Mouse (Mus musculus) midbrain, embryonic 16.5 days (tissue): ENCODE results near the gene Galnt2. TPM values are rescaled to one million over a fixed set of nuclear protein-coding genes. Genes with fewer than 3 reads are reported as not detected.
A peak's percentile ranks its signal among the peaks of the same experiment; 100 is the strongest.

ENCODE experiments used
- ATAC-seq: fragments of 200-750 bp; cut with Nextera tagmentation; 2 replicates; pipeline ENCODE4 v1.8.0; 2017; ENCODE audit warnings: moderate TSS enrichment
- H3K27ac ChIP-seq: fragments of 300-500 bp; sonication (generic); 2 replicates; pipeline ENCODE4 v1.5.1; 2014; ENCODE audit warnings: mild to moderate bottlenecking, low read length, mixed read lengths
- H3K27me3 ChIP-seq: fragments of 300-500 bp; sonication (generic); 2 replicates; pipeline ENCODE4 v1.6.1; 2014; ENCODE audit warnings: low read depth, low read length, mixed read lengths; ENCODE audit not compliant: control insufficient read depth, insufficient read depth
- H3K36me3 ChIP-seq: fragments of 300-500 bp; sonication (generic); 2 replicates; pipeline ENCODE4 v1.6.1; 2014; ENCODE audit warnings: mild to moderate bottlenecking, low read length, moderate library complexity, mixed read lengths; ENCODE audit not compliant: control insufficient read depth, insufficient read depth
- H3K4me1 ChIP-seq: fragments of 300-500 bp; sonication (generic); 2 replicates; pipeline ENCODE4 v1.6.1; 2014; ENCODE audit warnings: mild to moderate bottlenecking, low read length, mixed read lengths; ENCODE audit not compliant: control insufficient read depth, insufficient read depth
- H3K4me2 ChIP-seq: fragments of 300-500 bp; sonication (generic); 2 replicates; pipeline ENCODE4 v1.6.1; 2014; ENCODE audit warnings: mild to moderate bottlenecking, low read length, mixed read lengths
- H3K4me3 ChIP-seq: fragments of 300-500 bp; sonication (generic); 2 replicates; pipeline ENCODE4 v1.5.1; 2014; ENCODE audit warnings: low read depth, mild to moderate bottlenecking, low read length, moderate library complexity, mixed read lengths
- H3K9ac ChIP-seq: fragments of 300-500 bp; sonication (generic); 2 replicates; pipeline ENCODE4 v1.6.1; 2014; ENCODE audit warnings: low read depth, low read length, mixed read lengths
- H3K9me3 ChIP-seq: fragments of 300-500 bp; sonication (generic); replicated peaks from 2 replicates; pipeline ENCODE4 v1.6.1; 2014; ENCODE audit warnings: mild to moderate bottlenecking, low read length, mixed read lengths; ENCODE audit not compliant: control insufficient read depth, poor library complexity, severe bottlenecking
- WGBS: fragments of 180-500 bp; shearing (Covaris S2); extraction: QIAGEN DNeasy Blood & Tissue Kit; methylation state at CpG from one replicate; pipeline ENCODE4 v1.1.7; 2014; 5-methylcytosine and 5-hydroxymethylcytosine counted together
- polyA plus RNA-seq: library from polyadenylated mRNA; unstranded; fragments of >200 nt; fragmentation: Nextera tagmentation; extraction: Ambion mirVana; gene quantifications from 2 replicates; pipeline ENCODE4 v1.2.1, GENCODE M21; 2015

Galnt2 gene
- polyA plus RNA-seq, 1 experiment from 2014 or later: 45.7 TPM

DNA sequence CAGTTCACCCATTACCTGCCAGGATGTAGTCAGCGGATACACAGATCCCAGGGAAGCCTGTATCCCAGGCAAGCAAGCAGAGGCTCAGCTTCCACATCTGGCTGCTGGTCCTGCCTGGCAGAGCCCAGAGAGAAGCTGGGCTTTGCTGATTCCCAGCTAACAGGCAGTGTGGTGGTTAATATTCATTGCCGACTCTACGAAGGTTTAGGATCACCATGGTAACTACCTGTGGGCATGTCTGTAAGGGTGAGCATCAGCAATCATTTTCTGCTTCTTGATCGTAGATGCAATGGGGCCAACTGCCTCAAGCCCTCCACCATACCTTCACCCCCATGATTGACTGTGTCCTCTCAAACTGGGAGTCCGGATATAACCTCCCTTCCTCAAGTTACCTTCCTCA, 37.2 kb upstream of the Galnt2 start:
- Histone ChIP-seq H3K4me1 (0 out of 2 replicates have a peak, but pooled peaks cover 2% of the 10 kb centered on the region), H3K9ac (no peak overlapping the region), H3K9me3 (no peaks in the 10 kb centered on the region), H3K4me3 (no peak overlapping the region), H3K4me2 (no peak overlapping the region), H3K27ac (peak overlapping the region; percentile 56; the same call in 1 of the 2 replicates), H3K36me3 (no peaks in the 10 kb centered on the region), H3K27me3 (no peaks in the 10 kb centered on the region)
- WGBS: 49% methylated on average over 5 of the region's 5 CpGs
- peak; percentile 86 for ATAC-seq

DNA sequence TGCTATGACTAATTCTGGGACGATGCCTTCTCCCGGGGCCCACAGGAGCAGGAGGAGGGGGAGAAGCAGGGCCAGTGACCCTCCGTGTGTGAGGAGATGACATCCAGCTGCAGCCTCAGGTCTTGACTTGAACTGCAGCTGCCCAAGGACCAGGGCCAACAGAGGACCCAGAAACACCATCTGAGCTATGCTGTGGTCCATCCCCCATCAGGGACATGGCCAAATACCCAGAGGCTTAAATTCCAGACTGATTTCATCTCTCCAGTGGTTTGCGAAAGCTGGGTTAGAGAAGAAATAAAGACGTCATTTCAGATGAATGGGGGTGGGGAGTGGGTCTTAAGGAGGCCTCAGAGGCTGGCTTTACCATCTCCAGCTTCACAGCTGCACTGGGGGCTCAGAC, 35.0 kb upstream of the Galnt2 start:
- ATAC-seq: no peak
- 48% methylated on average over 5 of the region's 5 CpGs for WGBS
- no peak overlapping the region for H3K4me2 ChIP-seq
- no peak overlapping the region for H3K4me3 ChIP-seq
- no peaks in the 10 kb centered on the region for H3K36me3 ChIP-seq
- H3K9ac ChIP-seq: no peak overlapping the region
- no peak overlapping the region for H3K27ac ChIP-seq
- no peaks in the 10 kb centered on the region for H3K9me3 ChIP-seq
- 0 out of 2 replicates have a peak, but pooled peaks cover 2% of the 10 kb centered on the region for H3K4me1 ChIP-seq
- H3K27me3 ChIP-seq: no peaks in the 10 kb centered on the region

DNA sequence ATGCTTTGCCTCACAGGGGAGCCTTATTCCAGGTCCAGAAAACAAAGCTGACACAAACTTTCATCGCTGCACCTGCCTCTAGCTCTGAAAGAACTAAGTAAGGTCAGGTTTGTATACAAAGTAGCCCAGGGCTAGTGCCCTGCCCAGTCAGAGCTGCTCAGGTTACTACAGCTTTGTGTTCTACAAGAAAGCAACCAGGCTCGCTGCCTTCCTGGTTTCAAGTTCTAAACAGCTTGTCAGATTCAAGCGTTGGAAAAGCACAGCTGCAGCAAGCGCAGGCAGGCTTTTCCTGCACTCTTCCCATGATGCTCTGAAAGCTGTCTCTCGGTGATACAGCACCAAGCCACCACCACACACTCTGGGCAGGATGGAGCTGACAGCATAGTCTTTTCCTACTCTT, 34.4 kb upstream of the Galnt2 start:
- Histone ChIP-seq H3K27ac (no peak overlapping the region), H3K36me3 (no peaks in the 10 kb centered on the region), H3K27me3 (no peaks in the 10 kb centered on the region), H3K4me1 (0 out of 2 replicates have a peak, but pooled peaks cover 2% of the 10 kb centered on the region), H3K4me2 (no peak overlapping the region), H3K4me3 (no peak overlapping the region), H3K9me3 (no peaks in the 10 kb centered on the region), H3K9ac (no peak overlapping the region)
- WGBS: 59% methylated on average over 5 of the region's 5 CpGs
- ATAC-seq: no peak

DNA sequence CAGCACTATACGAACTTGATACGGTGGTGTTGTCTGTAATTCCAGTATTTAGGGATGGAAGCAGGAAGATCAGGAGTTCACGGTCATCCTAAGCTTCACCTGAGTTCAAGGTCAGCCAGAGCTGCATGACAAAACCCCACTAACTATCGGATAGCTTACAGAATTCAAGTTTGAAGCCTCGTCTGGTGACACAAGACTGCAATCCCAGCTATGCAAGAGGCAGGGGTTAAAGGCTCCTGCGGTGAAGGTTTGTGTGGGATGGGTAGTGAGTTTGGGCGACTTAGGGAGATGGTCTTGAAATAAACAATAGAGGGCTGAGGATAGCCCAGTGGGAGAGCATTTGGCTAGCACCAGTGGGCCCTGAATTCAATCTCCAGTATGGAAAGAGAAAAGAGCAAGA, 33.0 kb upstream of the Galnt2 start:
- Histone ChIP-seq H3K4me2 (no peak overlapping the region), H3K27ac (no peak overlapping the region), H3K36me3 (no peaks in the 10 kb centered on the region), H3K4me1 (0 out of 2 replicates have a peak, but pooled peaks cover 2% of the 10 kb centered on the region), H3K4me3 (no peak overlapping the region), H3K9me3 (no peaks in the 10 kb centered on the region), H3K27me3 (no peaks in the 10 kb centered on the region), H3K9ac (no peak overlapping the region)
- WGBS: 77% methylated on average over 7 of the region's 7 CpGs
- no peak for ATAC-seq

DNA sequence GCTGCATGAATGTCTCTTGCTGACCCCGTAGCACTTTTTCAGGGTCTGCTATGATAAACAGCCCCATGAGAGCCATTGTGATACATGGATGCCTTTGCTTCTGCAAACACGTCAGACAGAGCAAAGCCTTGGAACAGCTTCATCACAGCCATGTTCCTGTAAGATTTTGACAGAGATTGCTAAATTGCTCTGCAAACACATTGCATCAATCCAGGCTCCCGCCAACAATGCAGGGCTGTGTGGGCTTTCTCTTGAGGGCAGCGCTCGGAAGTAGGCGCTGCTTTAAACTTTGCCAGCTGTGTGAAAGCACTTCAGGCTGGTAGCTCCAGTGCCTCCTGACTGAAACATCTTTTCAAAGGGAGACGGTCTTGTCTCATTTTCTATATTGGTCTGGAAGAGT, 30.8 kb upstream of the Galnt2 start:
- no peaks in the 10 kb centered on the region for H3K36me3 ChIP-seq
- H3K4me3 ChIP-seq: no peak overlapping the region
- H3K27ac ChIP-seq: no peak overlapping the region
- WGBS: 53% methylated on average over 7 of the region's 7 CpGs
- H3K9ac ChIP-seq: no peak overlapping the region
- H3K4me1 ChIP-seq: peaks cover 3% of the 10 kb centered on the region; the same call in 1 of the 2 replicates
- no peak for ATAC-seq
- no peak overlapping the region for H3K4me2 ChIP-seq
- no peaks in the 10 kb centered on the region for H3K27me3 ChIP-seq
- H3K9me3 ChIP-seq: no peaks in the 10 kb centered on the region

DNA sequence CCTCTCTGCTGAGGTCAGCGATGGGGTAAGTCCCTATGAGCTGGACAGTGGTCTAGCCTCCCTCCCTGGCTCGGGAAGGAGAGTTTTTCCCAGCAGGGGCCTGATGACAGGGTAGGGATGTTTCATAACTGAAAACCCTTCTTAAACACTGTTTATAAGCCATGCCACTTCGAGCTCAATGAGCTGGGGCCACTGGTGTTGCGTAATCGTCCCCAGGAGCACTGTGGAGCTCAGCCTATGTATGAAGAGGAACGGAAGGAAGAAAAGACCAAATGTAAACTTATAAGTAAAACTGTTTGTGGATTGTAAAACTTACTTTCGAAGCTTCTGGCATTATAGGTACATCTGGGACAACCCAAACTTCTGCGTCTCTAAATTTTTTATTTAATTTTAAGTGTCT, 29.5 kb upstream of the Galnt2 start:
- Histone ChIP-seq H3K4me2 (no peak overlapping the region), H3K27me3 (no peaks in the 10 kb centered on the region), H3K27ac (no peak overlapping the region), H3K4me3 (no peak overlapping the region), H3K4me1 (peaks cover 3% of the 10 kb centered on the region; the same call in 1 of the 2 replicates), H3K9me3 (no peaks in the 10 kb centered on the region), H3K9ac (no peak overlapping the region), H3K36me3 (no peaks in the 10 kb centered on the region)
- 89% methylated on average over 8 of the region's 8 CpGs for WGBS
- ATAC-seq: no peak

DNA sequence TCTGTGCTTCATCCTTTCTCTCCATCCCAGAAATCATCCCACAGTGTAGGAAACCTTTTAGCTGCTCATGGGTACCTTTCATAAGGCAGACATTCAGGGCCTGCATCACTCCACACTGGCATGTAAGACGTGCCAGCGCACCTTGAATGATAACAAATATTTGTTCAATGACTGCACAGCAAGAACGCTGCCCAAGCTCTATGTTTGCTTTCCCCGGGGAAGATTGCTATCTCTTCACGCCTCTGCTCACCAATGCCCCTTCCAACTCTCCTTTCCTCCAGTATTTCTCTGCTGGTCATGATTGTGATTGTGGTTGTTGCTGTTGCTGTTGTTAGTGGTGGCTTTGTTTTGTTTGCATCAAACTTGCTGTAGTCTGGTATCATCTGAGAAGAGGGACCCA, 28.3 kb upstream of the Galnt2 start:
- Histone ChIP-seq H3K4me1 (peaks cover 3% of the 10 kb centered on the region; the same call in 1 of the 2 replicates), H3K27ac (no peak overlapping the region), H3K9ac (no peak overlapping the region), H3K36me3 (no peaks in the 10 kb centered on the region), H3K27me3 (no peaks in the 10 kb centered on the region), H3K4me2 (no peak overlapping the region), H3K9me3 (no peaks in the 10 kb centered on the region), H3K4me3 (no peak overlapping the region)
- 74% methylated on average over 5 of the region's 5 CpGs for WGBS
- ATAC-seq: no peak

DNA sequence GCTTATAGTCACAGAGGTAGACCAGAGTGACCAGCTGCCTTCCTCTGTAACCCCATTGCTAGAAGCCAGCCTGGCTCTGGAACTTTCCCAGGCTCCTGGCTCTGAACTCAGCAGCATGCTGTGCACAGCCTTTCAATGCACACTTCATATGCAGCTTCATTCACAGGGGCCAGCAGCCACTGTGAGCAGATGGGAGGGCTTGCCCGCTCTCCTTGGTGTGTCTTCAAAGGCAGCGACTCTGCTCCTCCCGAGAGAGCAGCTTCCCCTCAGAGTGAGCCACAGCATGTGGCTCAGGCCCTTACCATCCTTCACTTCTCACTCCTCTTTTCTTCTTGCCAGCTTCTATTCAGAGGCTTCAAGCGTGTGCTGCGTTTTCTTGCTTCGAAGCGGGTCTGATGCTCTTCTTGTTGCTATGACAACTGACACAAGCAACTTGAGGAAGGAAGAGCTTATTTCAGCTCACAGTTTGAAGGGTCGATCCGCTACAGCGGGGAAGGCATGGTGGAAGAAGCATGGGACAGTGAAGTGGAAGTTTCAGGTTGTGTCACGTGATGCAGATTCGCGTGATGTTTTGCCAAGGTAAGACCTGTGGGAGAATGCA, 27.1 kb upstream of the Galnt2 start:
- H3K4me2 ChIP-seq: no peak overlapping the region
- 50% methylated on average over 13 of the region's 13 CpGs for WGBS

DNA sequence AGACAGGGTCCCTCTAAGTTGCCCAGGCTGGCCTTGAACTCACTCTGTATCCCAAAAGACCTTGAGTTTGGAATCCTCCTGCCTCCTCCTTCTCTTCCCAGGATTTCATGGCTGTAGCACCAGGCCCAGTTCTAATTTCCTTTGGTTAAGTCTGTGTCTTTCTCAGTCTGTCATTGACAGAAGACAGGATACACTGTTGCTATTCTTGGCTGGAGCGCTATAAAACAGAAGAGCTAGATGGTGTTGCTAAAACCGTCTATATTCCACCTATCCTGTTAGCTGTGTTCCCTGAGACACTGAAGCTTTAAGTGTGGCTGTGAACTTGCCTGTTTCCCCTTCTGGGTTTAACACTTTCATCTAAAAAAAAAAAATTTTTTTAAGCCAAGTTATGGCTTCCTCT, 19.0 kb upstream of the Galnt2 start:
- 84% methylated on average over 2 of the region's 2 CpGs for WGBS
- no peaks in the 10 kb centered on the region for H3K36me3 ChIP-seq
- no peaks in the 10 kb centered on the region for H3K9me3 ChIP-seq
- no peak overlapping the region for H3K27ac ChIP-seq
- H3K4me2 ChIP-seq: no peak overlapping the region
- no peak overlapping the region for H3K4me3 ChIP-seq
- no peak overlapping the region for H3K9ac ChIP-seq
- H3K4me1 ChIP-seq: no peaks in the 10 kb centered on the region
- no peak for ATAC-seq
- no peaks in the 10 kb centered on the region for H3K27me3 ChIP-seq

More for the DNA sequence above, 27.1 kb upstream of the Galnt2 start:
- no peak overlapping the region for H3K4me3 ChIP-seq
- H3K36me3 ChIP-seq: no peaks in the 10 kb centered on the region
- H3K27ac ChIP-seq: no peak overlapping the region
- no peak overlapping the region for H3K9ac ChIP-seq
- H3K4me1 ChIP-seq: peaks cover 3% of the 10 kb centered on the region; the same call in 1 of the 2 replicates
- ATAC-seq: peak; percentile 66; the same call in 1 of the 2 replicates
- no peaks in the 10 kb centered on the region for H3K27me3 ChIP-seq
- no peaks in the 10 kb centered on the region for H3K9me3 ChIP-seq
